Mouse (Mus musculus) neural tube, embryonic 14.5 days (tissue): Measurements from ENCODE around the gene Coro6. TPM values are rescaled to one million over a fixed set of nuclear protein-coding genes. Genes with fewer than 3 reads are reported as not detected.

Experiments used
- ATAC-seq: fragments of 200-750 bp; cut with Nextera tagmentation; 2 replicates; pipeline ENCODE4 v1.8.0; 2017; ENCODE audit warnings: low read depth, mild to moderate bottlenecking, moderate TSS enrichment, moderate library complexity
- H3K27ac ChIP-seq: fragments of 300-500 bp; sonication (generic); 2 replicates; pipeline ENCODE4 v1.5.1; 2014; ENCODE audit warnings: low read depth, mild to moderate bottlenecking, control low read depth, low read length, moderate library complexity, mixed read lengths
- H3K27me3 ChIP-seq: fragments of 300-500 bp; sonication (generic); 2 replicates; pipeline ENCODE4 v1.6.1; 2014; ENCODE audit warnings: low read length; ENCODE audit not compliant: control insufficient read depth, insufficient read depth
- H3K36me3 ChIP-seq: fragments of 300-500 bp; sonication (generic); 2 replicates; pipeline ENCODE4 v1.6.1; 2014; ENCODE audit warnings: low read length, mixed read lengths; ENCODE audit not compliant: control insufficient read depth, insufficient read depth
- H3K4me1 ChIP-seq: fragments of 300-500 bp; sonication (generic); 2 replicates; pipeline ENCODE4 v1.6.1; 2014; ENCODE audit warnings: low read length; ENCODE audit not compliant: control insufficient read depth, insufficient read depth
- H3K4me2 ChIP-seq: fragments of 300-500 bp; sonication (generic); 2 replicates; pipeline ENCODE4 v1.6.1; 2014; ENCODE audit warnings: mild to moderate bottlenecking, low read depth, low read length, control low read depth
- H3K4me3 ChIP-seq: fragments of 300-500 bp; sonication (generic); 2 replicates; pipeline ENCODE4 v1.5.1; 2014; ENCODE audit warnings: low read depth, low read length, control low read depth, mixed read lengths
- H3K9ac ChIP-seq: fragments of 300-500 bp; sonication (generic); replicated peaks from 2 replicates; pipeline ENCODE4 v1.6.1; 2014; ENCODE audit warnings: low read depth, mild to moderate bottlenecking, control low read depth, low read length, mixed read lengths
- H3K9me3 ChIP-seq: fragments of 300-500 bp; sonication (generic); 2 replicates; pipeline ENCODE4 v1.6.1; 2016; ENCODE audit warnings: low read length; ENCODE audit not compliant: control insufficient read depth
- WGBS: fragments of 180-500 bp; shearing (Covaris S2); extraction: QIAGEN DNeasy Blood & Tissue Kit; methylation state at CpG from one replicate; pipeline ENCODE4 v1.1.7; 2014; 5-methylcytosine and 5-hydroxymethylcytosine counted together
- polyA plus RNA-seq: library from polyadenylated mRNA; unstranded; fragments of >200 nt; fragmentation: Nextera tagmentation; extraction: Ambion mirVana; gene quantifications from 2 replicates; pipeline ENCODE4 v1.2.1, GENCODE M21; 2014

Coro6 gene
- polyA plus RNA-seq, 1 experiment from 2014 or later, result 0.83 TPM

DNA sequence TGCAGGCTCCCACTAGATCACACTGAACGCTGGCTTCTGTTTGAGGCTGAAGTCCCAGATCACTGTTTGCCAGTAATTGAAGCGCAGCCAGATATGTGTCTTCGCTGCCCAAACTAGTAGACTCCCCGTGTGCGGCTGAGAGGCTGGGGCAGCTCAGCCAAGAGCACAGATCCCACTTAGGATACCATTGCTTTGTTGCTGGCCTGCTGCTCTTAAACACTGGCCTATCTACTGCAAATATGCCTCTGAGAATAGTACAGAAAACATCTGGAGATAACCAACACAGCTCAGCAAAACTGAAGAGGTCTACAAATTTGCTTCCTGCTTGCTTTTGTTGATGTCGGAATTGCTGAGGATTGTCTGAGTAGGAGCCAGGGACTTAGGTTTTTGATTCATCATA lies 5.3 kb upstream of the Coro6 start:
- ATAC-seq, result no peak
- H3K9me3 ChIP-seq, result no peaks in the 10 kb centered on the region
- WGBS, result 84% methylated on average over 6 of the region's 6 CpGs
- no peak overlapping the region for H3K4me3 ChIP-seq
- peaks cover 2% of the 10 kb centered on the region for H3K4me1 ChIP-seq
- H3K36me3 ChIP-seq, result peaks cover 15% of the 10 kb centered on the region; the same call in 1 of the 2 replicates
- no peak overlapping the region for H3K4me2 ChIP-seq
- H3K27ac ChIP-seq, result no peak overlapping the region
- no peak overlapping the region for H3K9ac ChIP-seq
- H3K27me3 ChIP-seq, result peaks cover 2% of the 10 kb centered on the region; the same call in 1 of the 2 replicates

DNA sequence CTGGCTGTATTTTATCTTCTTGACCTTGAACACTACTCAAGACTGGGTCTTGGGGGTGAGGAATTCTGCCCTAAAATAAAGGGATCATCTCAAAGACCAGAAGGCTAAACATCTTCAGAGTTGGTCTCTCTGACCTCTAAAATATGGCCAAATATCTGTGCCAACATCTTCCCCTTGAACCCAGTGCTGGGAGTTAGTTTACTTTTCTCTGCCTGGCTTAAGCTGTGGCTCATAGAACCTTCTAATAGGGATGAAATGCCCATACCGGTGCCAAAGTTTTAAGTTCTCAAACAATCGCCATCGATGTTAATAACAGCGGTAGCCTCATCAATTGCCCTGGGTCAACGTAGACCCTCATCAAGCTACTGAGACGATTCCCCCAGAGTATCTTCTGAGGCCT lies 355 bp upstream of the Coro6 start:
- Histone ChIP-seq H3K4me1 (peaks cover 11% of the 10 kb centered on the region), H3K4me3 (peak overlapping the region; percentile 49), H3K36me3 (no peaks in the 10 kb centered on the region), H3K9ac (peak overlapping the region; percentile 47; the same call in 1 of the 2 replicates), H3K9me3 (no peaks in the 10 kb centered on the region), H3K27ac (no peak overlapping the region), H3K27me3 (peaks cover 8% of the 10 kb centered on the region), H3K4me2 (peak overlapping the region; percentile 98)
- WGBS, result 3% methylated on average over 6 of the region's 6 CpGs
- ATAC-seq, result no peak

DNA sequence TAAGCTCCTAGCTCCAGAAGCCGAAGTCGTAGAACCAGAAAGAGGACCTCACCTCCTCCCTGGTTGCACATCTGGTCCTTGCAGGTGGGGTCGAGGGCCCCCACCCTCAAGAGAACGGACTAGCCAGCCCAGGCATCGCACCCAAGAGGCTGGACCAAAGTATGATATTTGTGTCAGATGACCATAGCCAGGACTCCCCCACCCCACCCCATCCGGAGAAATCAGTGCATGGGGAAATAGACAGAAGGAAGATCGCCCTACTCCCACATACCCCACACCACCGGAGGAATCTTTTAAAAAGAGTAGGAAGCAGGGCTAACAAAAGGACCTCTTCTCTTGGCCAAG lies 862 bp downstream of the Coro6 start:
- Histone ChIP-seq H3K4me1 (peaks cover 11% of the 10 kb centered on the region), H3K27me3 (peaks cover 9% of the 10 kb centered on the region), H3K4me2 (peak overlapping the region; percentile 98; the same call in 1 of the 2 replicates), H3K9ac (no peak overlapping the region), H3K4me3 (no peak overlapping the region), H3K27ac (no peak overlapping the region), H3K9me3 (no peaks in the 10 kb centered on the region), H3K36me3 (no peaks in the 10 kb centered on the region)
- no peak for ATAC-seq
- WGBS, result 46% methylated on average over 8 of the region's 8 CpGs

DNA sequence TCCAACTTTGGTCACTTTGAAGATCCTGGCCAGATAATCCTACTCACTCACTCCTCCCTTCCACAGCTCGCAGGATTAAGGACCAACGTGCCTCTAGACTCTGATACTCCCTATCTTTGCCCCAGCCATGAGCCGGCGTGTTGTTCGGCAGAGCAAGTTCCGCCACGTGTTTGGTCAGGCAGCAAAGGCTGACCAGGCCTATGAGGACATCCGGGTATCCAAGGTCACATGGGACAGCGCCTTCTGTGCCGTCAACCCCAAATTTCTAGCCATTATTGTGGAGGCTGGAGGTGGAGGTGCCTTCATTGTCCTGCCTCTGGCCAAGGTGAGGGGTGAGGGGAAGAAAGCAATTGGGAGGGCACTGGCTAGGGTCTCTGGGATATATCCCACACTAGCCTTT lies 1.6 kb downstream of the Coro6 start:
- peaks cover 9% of the 10 kb centered on the region for H3K27me3 ChIP-seq
- H3K4me2 ChIP-seq, result no peak overlapping the region
- no peak overlapping the region for H3K4me3 ChIP-seq
- no peak overlapping the region for H3K27ac ChIP-seq
- H3K4me1 ChIP-seq, result peaks cover 11% of the 10 kb centered on the region
- WGBS, result 77% methylated on average over 10 of the region's 10 CpGs
- no peak overlapping the region for H3K9ac ChIP-seq
- no peak for ATAC-seq
- no peaks in the 10 kb centered on the region for H3K36me3 ChIP-seq
- no peaks in the 10 kb centered on the region for H3K9me3 ChIP-seq

DNA sequence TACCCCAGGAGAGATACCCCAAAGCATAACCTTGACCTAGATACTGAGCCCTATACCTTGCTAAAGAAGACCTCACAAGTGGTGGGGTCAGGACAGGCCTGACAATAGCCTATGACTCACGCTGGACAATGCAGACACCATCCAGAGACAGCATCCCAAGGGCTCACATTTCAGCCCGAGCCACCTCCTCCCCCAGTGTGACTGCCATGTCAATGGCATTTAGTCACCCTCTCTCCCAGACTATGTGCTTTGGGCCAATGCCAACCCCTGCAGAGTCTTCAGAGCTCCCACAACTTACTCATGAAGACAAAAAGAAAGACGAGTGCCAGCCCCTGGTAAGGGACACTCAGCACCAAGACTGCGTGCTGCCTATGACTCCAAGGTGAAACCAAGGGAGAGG lies 2.5 kb downstream of the Coro6 start:
- WGBS, result 41% methylated on average over 4 of the region's 4 CpGs
- Histone ChIP-seq H3K4me3 (no peak overlapping the region), H3K27me3 (peaks cover 9% of the 10 kb centered on the region), H3K4me1 (peaks cover 11% of the 10 kb centered on the region), H3K4me2 (no peak overlapping the region), H3K36me3 (no peaks in the 10 kb centered on the region), H3K9ac (no peak overlapping the region), H3K9me3 (no peaks in the 10 kb centered on the region), H3K27ac (no peak overlapping the region)
- no peak for ATAC-seq

DNA sequence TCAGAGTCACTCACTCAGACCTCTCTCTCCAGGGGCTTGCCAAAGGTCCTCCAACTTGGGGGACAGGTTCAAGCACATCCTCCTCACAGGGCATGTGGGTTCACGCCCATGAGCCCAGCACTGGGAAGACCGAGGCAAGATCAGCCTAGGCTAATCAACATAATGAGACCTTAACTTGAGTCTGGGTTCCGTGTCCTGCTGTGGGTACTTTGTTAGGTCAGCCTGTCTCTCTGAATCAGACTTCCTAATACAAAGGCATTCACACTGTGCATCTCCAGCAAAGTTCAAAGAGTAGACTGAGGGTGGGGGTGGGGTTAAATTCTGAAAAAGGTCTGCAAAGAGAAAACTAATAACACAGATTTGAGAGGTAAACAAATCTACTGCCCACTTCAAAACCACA lies 2.9 kb downstream of the Coro6 start:
- 38% methylated on average over 3 of the region's 3 CpGs for WGBS
- H3K4me1 ChIP-seq, result peaks cover 11% of the 10 kb centered on the region
- peaks cover 9% of the 10 kb centered on the region for H3K27me3 ChIP-seq
- H3K9ac ChIP-seq, result no peak overlapping the region
- ATAC-seq, result no peak
- no peak overlapping the region for H3K4me2 ChIP-seq
- no peaks in the 10 kb centered on the region for H3K36me3 ChIP-seq
- no peak overlapping the region for H3K27ac ChIP-seq
- H3K9me3 ChIP-seq, result no peaks in the 10 kb centered on the region
- no peak overlapping the region for H3K4me3 ChIP-seq

DNA sequence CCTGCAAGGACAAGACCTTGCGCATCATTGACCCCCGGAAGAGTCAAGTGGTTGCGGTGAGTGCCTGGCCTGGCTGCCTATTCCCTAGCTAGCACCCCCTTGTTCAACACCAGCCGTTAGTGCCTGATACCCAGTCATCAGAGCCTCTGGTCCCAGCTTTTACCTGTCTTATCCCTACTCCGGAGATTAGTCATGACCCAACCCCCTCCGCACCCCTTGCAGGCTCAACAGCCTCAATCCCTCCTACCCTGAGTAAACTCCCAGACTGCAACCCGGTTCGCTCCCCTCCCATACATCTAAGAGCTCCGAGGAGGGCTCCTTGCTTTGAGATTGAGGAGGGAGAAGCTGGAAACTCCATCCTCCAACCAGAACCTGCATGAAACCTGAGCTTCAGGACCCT lies 4.3 kb downstream of the Coro6 start:
- Histone ChIP-seq H3K27ac (no peak overlapping the region), H3K4me2 (no peak overlapping the region), H3K4me1 (peaks cover 11% of the 10 kb centered on the region), H3K36me3 (peaks cover 8% of the 10 kb centered on the region), H3K4me3 (no peak overlapping the region), H3K9ac (no peak overlapping the region), H3K9me3 (no peaks in the 10 kb centered on the region), H3K27me3 (peaks cover 9% of the 10 kb centered on the region)
- no peak for ATAC-seq
- 38% methylated on average over 9 of the region's 9 CpGs for WGBS

DNA sequence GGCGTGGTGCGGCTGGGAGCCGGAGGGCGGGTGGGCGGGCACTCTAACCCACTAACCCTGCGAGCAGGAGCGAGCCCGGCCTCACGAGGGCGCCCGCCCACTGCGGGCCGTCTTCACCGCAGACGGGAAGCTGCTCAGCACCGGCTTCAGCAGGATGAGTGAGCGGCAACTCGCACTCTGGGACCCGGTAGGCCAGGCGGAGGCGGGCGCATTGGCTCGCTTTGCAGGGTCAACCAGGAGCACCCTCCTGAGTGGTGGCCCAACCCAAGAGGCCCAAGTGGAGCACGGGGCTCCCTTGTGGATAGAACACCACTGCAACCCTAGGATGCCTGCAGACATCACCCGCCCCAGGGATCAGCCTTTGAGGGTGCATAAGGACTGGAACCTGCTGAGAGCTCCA lies 4.9 kb downstream of the Coro6 start:
- 6% methylated on average over 24 of the region's 25 CpGs for WGBS
- Histone ChIP-seq H3K36me3 (peaks cover 13% of the 10 kb centered on the region), H3K27me3 (peaks cover 5% of the 10 kb centered on the region), H3K4me1 (peaks cover 6% of the 10 kb centered on the region; the same call in 1 of the 2 replicates), H3K9ac (no peak overlapping the region), H3K27ac (no peak overlapping the region), H3K4me3 (no peak overlapping the region), H3K4me2 (no peak overlapping the region), H3K9me3 (no peaks in the 10 kb centered on the region)
- no peak for ATAC-seq

DNA sequence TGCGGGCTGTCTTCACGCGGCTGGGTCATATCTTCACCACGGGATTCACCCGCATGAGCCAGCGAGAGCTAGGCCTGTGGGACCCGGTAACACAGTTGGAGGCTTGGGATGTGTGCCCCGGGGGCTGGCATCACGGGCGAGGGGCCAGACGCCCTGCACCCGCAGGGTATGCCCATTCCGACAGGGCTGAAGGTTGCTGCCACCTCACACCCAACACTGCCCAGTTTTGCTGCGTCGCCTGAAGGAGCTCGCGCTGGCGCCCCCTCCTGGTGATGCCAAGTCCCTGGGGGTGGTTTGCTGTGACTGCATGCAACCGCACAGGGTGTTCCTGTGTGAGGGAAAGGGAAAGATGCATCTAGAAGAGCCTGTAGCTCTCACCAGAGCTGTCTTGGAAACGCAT lies 5.6 kb downstream of the Coro6 start:
- Histone ChIP-seq H3K4me3 (no peak overlapping the region), H3K27me3 (peaks cover 5% of the 10 kb centered on the region), H3K27ac (no peak overlapping the region), H3K4me2 (no peak overlapping the region), H3K9ac (no peak overlapping the region), H3K36me3 (peaks cover 20% of the 10 kb centered on the region), H3K9me3 (no peaks in the 10 kb centered on the region), H3K4me1 (no peaks in the 10 kb centered on the region)
- 7% methylated on average over 20 of the region's 20 CpGs for WGBS
- no peak for ATAC-seq

DNA sequence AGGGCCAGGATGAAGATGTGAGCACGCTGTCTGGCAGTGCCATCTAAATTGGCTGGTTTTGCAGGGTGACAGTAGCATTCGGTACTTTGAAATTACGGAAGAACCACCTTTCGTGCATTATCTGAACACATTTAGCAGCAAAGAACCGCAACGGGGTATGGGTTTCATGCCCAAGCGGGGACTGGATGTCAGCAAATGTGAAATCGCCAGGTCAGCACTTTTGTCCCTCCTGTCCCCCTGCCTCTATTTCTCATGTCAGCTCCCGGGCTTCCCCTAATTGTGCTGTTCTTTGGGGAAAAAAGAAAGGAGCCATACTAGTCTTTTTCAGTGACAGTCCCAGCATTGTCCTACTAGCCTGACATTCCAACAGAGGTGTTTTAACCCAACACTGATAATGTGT lies 6.2 kb downstream of the Coro6 start:
- Histone ChIP-seq H3K27ac (no peak overlapping the region), H3K4me2 (no peak overlapping the region), H3K4me3 (no peak overlapping the region), H3K27me3 (peaks cover 5% of the 10 kb centered on the region; the same call in 1 of the 2 replicates), H3K4me1 (no peaks in the 10 kb centered on the region), H3K36me3 (peaks cover 24% of the 10 kb centered on the region), H3K9ac (no peak overlapping the region), H3K9me3 (no peaks in the 10 kb centered on the region)
- ATAC-seq, result no peak
- 82% methylated on average over 9 of the region's 9 CpGs for WGBS
